Mouse (Mus musculus): ENCODE results near the gene Gpc3. TPM values are rescaled to one million over a fixed set of nuclear protein-coding genes. Genes with fewer than 3 reads are reported as not detected.
A peak's percentile ranks its signal among the peaks of the same experiment; 100 is the strongest.

Gpc3 gene
- polyA plus RNA-seq, 1 experiment from 2014 or later, result 538 TPM

DNA sequence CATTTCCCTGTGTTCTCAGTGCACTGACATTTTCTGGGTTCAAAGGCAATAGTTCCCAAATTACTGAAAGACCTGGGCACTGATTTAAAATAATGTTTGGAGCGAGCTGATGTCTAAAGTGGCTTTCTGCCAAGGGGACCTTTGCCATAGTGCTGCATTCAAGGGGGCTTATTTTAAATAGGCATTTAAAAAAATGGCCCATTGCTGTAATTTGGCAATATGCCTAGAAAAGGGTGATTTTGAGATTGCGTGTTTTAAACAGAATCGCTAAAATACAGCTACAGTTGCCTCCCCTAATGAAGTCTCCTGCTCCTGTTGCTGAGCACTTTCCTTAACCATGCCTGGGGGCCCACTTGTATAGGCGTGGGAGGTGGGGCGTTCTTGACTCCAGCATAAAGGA is 174.3 kb downstream of the Gpc3 start:
- H3K4me1 ChIP-seq (ENCODE audit: insufficient read depth), result no peaks in the 10 kb centered on the region
- H3K9me3 ChIP-seq (ENCODE audit: low read depth, low read length), result no peaks in the 10 kb centered on the region
- no peak for TF ChIP-seq CTCF (IDR thresholded peaks at IDR 0.05; ENCODE audit: low read depth)
- no peak for ATAC-seq (ENCODE audit: insufficient read depth)
- WGBS, result 34% methylated on average over 5 of the region's 5 CpGs
- no peak overlapping the region for H3K4me2 ChIP-seq
- peak; percentile 73 for DNase-seq
- H3K27me3 ChIP-seq (ENCODE audit: insufficient read depth, low read length), result no peaks in the 10 kb centered on the region
- no peak overlapping the region for H3K4me3 ChIP-seq (ENCODE audit: low read depth, low read length)
- H3K9ac ChIP-seq, result no peak overlapping the region
- H3K27ac ChIP-seq (ENCODE audit: low read depth), result no peak overlapping the region
- no peaks in the 10 kb centered on the region for H3K36me3 ChIP-seq (ENCODE audit: insufficient read depth)

DNA sequence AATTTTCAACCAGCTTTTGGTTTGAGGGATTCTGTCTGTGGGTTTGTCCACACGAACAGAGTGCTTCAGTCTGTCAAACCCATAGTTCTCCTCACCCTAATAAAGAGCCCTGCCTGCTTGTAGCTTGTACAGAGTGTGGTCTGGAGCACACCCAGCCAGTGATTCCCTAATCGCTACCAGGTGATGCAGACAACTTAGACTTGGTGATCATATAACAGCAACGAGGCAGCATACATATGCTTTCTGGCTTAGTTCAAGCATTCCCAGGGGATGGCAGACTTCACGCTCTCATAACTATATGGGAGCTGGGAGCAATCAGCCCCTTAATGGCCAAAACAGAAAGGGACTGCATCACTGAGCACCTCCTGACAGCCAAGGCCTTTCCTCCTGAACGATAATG is 188.1 kb downstream of the Gpc3 start:
- H3K4me3 ChIP-seq (ENCODE audit: low read depth, low read length), result no peak overlapping the region
- DNase-seq (no peak), ATAC-seq (ENCODE audit: insufficient read depth) (no peak)
- WGBS, result 79% methylated on average over 5 of the region's 5 CpGs
- no peaks in the 10 kb centered on the region for H3K9me3 ChIP-seq (ENCODE audit: low read depth, low read length)
- H3K27ac ChIP-seq (ENCODE audit: low read depth), result no peak overlapping the region
- no peak overlapping the region for H3K4me2 ChIP-seq
- no peak overlapping the region for H3K9ac ChIP-seq
- no peaks in the 10 kb centered on the region for H3K36me3 ChIP-seq (ENCODE audit: insufficient read depth)
- H3K27me3 ChIP-seq (ENCODE audit: insufficient read depth, low read length), result no peaks in the 10 kb centered on the region
- H3K4me1 ChIP-seq (ENCODE audit: insufficient read depth), result no peaks in the 10 kb centered on the region
- no peak for TF ChIP-seq CTCF (IDR thresholded peaks at IDR 0.05; ENCODE audit: low read depth)

GRCm38 (mm10) chrX:52419850-52420249 is 193.9 kb downstream of the Gpc3 start:
- no peaks in the 10 kb centered on the region for H3K27me3 ChIP-seq (ENCODE audit: insufficient read depth, low read length)
- H3K9me3 ChIP-seq (ENCODE audit: low read depth, low read length), result no peaks in the 10 kb centered on the region
- no peak for TF ChIP-seq CTCF (IDR thresholded peaks at IDR 0.05; ENCODE audit: low read depth)
- no peak overlapping the region for H3K9ac ChIP-seq
- H3K4me1 ChIP-seq (ENCODE audit: insufficient read depth), result no peaks in the 10 kb centered on the region
- H3K27ac ChIP-seq (ENCODE audit: low read depth), result no peak overlapping the region
- ATAC-seq (ENCODE audit: insufficient read depth) (no peak), DNase-seq (no peak)
- 67% methylated on average over 3 of the region's 3 CpGs for WGBS
- no peak overlapping the region for H3K4me3 ChIP-seq (ENCODE audit: low read depth, low read length)
- H3K4me2 ChIP-seq, result no peak overlapping the region
- H3K36me3 ChIP-seq (ENCODE audit: insufficient read depth), result no peaks in the 10 kb centered on the region

DNA sequence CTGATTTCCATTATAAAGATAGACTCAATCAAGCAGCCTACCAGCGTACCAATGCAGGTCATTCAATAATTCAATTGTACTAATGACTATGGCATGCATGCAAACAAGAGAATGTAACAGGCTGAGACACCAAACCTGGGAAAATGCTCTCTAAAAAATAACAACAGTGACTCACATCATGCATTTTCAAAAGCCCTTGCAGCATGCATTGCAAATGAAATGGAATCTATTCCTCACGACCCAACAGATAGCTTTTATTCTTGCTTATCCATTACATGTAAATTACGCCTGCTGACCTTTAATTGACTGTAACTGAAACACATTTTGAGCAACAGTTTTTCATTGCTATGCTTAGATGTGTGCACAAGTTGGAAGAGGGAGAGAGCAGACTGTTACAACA is 200.8 kb downstream of the Gpc3 start:
- no peaks in the 10 kb centered on the region for H3K27me3 ChIP-seq (ENCODE audit: insufficient read depth, low read length)
- H3K9ac ChIP-seq, result no peak overlapping the region
- no peak for ATAC-seq (ENCODE audit: insufficient read depth)
- no peak overlapping the region for H3K27ac ChIP-seq (ENCODE audit: low read depth)
- no peak for TF ChIP-seq CTCF (IDR thresholded peaks at IDR 0.05; ENCODE audit: low read depth)
- H3K4me2 ChIP-seq, result no peak overlapping the region
- H3K4me3 ChIP-seq (ENCODE audit: low read depth, low read length), result no peak overlapping the region
- no peaks in the 10 kb centered on the region for H3K36me3 ChIP-seq (ENCODE audit: insufficient read depth)
- WGBS, result 80% methylated on average over 3 of the region's 3 CpGs
- no peaks in the 10 kb centered on the region for H3K9me3 ChIP-seq (ENCODE audit: low read depth, low read length)
- DNase-seq, result no peak
- no peaks in the 10 kb centered on the region for H3K4me1 ChIP-seq (ENCODE audit: insufficient read depth)

- no peak overlapping the region for H3K9ac ChIP-seq
- H3K4me3 ChIP-seq (ENCODE audit: low read depth, low read length), result no peak overlapping the region
- ATAC-seq (ENCODE audit: insufficient read depth) (no peak), DNase-seq (no peak)
- no peaks in the 10 kb centered on the region for H3K4me1 ChIP-seq (ENCODE audit: insufficient read depth)
- no peak overlapping the region for H3K4me2 ChIP-seq
- no peak overlapping the region for H3K27ac ChIP-seq (ENCODE audit: low read depth)
- H3K9me3 ChIP-seq (ENCODE audit: low read depth, low read length), result no peaks in the 10 kb centered on the region
- no peak for TF ChIP-seq CTCF (IDR thresholded peaks at IDR 0.05; ENCODE audit: low read depth)
- no peaks in the 10 kb centered on the region for H3K27me3 ChIP-seq (ENCODE audit: insufficient read depth, low read length)
- 0 out of 2 replicates have a peak, but pooled peaks cover 3% of the 10 kb centered on the region for H3K36me3 ChIP-seq (ENCODE audit: insufficient read depth)
- WGBS, result 88% methylated on average over 2 of the region's 2 CpGs
Measured at GRCm38 (mm10) chrX:52401188-52401587, 212.6 kb downstream of the Gpc3 start.

GRCm38 (mm10) chrX:52375129-52375528 is 238.6 kb downstream of the Gpc3 start:
- H3K4me1 ChIP-seq (ENCODE audit: insufficient read depth), result no peaks in the 10 kb centered on the region
- H3K27me3 ChIP-seq (ENCODE audit: insufficient read depth, low read length), result no peaks in the 10 kb centered on the region
- H3K27ac ChIP-seq (ENCODE audit: low read depth), result 0 out of 2 replicates have a peak overlapping the region, but pooled peaks have one; percentile 69
- WGBS, result 50% methylated on average over 3 of the region's 3 CpGs
- no peak overlapping the region for H3K4me3 ChIP-seq (ENCODE audit: low read depth, low read length)
- no peak overlapping the region for H3K4me2 ChIP-seq
- no peaks in the 10 kb centered on the region for H3K36me3 ChIP-seq (ENCODE audit: insufficient read depth)
- no peak overlapping the region for H3K9ac ChIP-seq
- H3K9me3 ChIP-seq (ENCODE audit: low read depth, low read length), result no peaks in the 10 kb centered on the region
- ATAC-seq (ENCODE audit: insufficient read depth), result no peak
- peak; percentile 47 for TF ChIP-seq CTCF (IDR thresholded peaks at IDR 0.05; ENCODE audit: low read depth)
- DNase-seq, result peak; percentile 26

GRCm38 (mm10) chrX:52374209-52374608 is 239.5 kb downstream of the Gpc3 start:
- Histone ChIP-seq H3K4me3 (ENCODE audit: low read depth, low read length) (no peak overlapping the region), H3K27me3 (ENCODE audit: insufficient read depth, low read length) (no peaks in the 10 kb centered on the region), H3K4me2 (no peak overlapping the region), H3K9ac (no peak overlapping the region), H3K9me3 (ENCODE audit: low read depth, low read length) (no peaks in the 10 kb centered on the region), H3K36me3 (ENCODE audit: insufficient read depth) (no peaks in the 10 kb centered on the region), H3K4me1 (ENCODE audit: insufficient read depth) (no peaks in the 10 kb centered on the region), H3K27ac (ENCODE audit: low read depth) (peak overlapping the region; percentile 69; the same call in 1 of the 2 replicates)
- no peak for TF ChIP-seq CTCF (IDR thresholded peaks at IDR 0.05; ENCODE audit: low read depth)
- peak; percentile 21 for DNase-seq
- ATAC-seq (ENCODE audit: insufficient read depth), result 0 out of 2 replicates have a peak, but pooled peaks have one; percentile 21
- 75% methylated on average over 14 of the region's 14 CpGs for WGBS

GRCm38 (mm10) chrX:52372436-52372835 is 241.3 kb downstream of the Gpc3 start:
- no peak overlapping the region for H3K4me2 ChIP-seq
- no peaks in the 10 kb centered on the region for H3K36me3 ChIP-seq (ENCODE audit: insufficient read depth)
- WGBS, result 55% methylated on average over 5 of the region's 5 CpGs
- H3K27ac ChIP-seq (ENCODE audit: low read depth), result peak overlapping the region; percentile 69
- no peaks in the 10 kb centered on the region for H3K27me3 ChIP-seq (ENCODE audit: insufficient read depth, low read length)
- H3K9me3 ChIP-seq (ENCODE audit: low read depth, low read length), result no peaks in the 10 kb centered on the region
- no peak for TF ChIP-seq CTCF (IDR thresholded peaks at IDR 0.05; ENCODE audit: low read depth)
- H3K9ac ChIP-seq, result no peak overlapping the region
- peak; percentile 63 for ATAC-seq (ENCODE audit: insufficient read depth)
- DNase-seq, result peak; percentile 46
- no peaks in the 10 kb centered on the region for H3K4me1 ChIP-seq (ENCODE audit: insufficient read depth)
- no peak overlapping the region for H3K4me3 ChIP-seq (ENCODE audit: low read depth, low read length)

Data from lung, embryonic 14.5 days (tissue).